Mouse (Mus musculus) left cerebral cortex, adult 8-10 months (tissue): ENCODE measurements at regions not wholly inside any gene's neighbourhood (a gene's known extent, or its start where the extent isn't known, plus 50 kb on each side); places are given as distances from the start of the nearest gene placed in this dataset.

Experiments used
- DNase-seq, 2 experiments: peaks; one replicate each; pipeline ENCODE4 v3.0.0; 2022; ENCODE audit warnings: low spot score in 2 of 2

DNA sequence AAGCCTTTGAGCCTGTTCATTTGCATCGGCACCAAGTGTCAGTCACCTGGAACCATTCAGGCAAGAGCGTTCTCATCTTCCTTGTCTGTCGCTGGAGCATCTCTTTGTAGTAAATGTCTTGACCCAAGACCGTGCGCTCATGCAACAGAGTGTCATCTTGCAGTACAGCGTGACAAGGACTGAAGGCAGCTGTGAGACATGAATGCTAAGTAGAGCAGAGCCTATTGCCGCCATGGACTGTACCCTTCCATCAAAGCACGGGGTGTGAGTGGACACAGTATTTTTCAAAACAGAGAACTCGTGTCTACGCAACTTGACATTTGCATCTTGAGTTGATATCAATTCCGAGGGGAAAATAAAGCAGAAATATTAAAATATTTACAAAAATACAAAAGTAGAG is 287.4 kb upstream of the Gpc5 start:
- no peak for DNase-seq

DNA sequence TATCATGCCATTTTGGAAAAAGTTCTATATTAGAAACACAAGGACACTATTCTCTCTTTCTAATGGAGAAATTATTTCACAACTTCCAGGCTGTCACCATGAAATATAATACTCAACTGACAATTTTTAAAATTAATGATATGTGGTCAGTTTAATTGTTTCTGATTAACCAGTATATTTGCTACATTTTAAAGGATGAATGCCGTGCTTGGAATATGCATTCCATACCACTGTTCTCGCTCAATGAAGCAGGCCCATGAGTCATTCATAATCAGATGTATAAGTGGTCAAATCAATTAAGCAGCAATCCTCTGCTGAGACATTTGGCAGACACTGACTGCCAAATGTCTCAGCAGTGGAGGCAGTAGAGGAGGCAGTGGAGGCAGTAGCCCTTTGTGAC is 283.4 kb upstream of the Gpc5 start:
- no peak for DNase-seq

DNA sequence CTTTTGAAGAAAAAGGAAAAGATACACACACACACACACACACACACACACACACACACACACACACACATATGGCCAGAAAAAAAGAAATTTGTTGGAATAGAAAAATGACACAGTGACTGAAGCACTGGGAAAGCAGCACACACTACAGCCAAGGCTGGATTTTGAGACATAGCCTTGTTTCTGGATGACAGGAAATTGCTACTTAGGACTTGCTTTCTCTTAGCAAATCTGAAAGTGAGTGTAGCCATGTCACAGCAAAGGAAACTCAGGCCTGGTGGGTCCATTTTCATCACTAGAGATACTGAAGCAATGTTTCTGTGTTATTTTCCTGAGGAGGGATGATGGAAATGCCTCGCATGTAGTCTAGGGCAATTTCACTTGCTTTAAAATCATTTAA is 271.3 kb upstream of the Gpc5 start:
- DNase-seq = no peak

DNA sequence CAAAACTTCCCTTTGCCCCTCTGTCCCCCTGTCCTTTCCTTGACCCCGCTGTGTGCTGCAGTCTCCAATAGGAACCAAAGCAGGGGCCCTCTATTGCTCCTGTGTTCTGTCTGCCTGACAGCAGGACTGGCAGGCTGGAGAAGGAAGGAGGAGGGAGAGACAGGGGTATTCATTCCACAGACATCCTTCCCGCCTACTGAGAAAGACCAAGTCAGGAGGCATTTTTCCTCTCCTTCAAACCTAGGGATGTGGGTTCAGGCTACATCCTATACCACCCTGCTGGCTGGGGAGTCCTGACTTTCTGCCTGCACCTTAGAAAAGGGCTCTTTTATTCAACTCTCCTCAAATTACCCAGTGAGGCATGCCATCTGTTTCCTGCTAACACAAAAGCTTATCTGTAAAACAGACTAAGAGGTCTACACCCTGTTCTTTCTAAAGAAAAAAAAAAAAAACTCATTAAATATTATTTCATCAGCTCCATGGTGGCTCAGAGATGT is 270.9 kb upstream of the Gpc5 start:
- no peak for DNase-seq

DNA sequence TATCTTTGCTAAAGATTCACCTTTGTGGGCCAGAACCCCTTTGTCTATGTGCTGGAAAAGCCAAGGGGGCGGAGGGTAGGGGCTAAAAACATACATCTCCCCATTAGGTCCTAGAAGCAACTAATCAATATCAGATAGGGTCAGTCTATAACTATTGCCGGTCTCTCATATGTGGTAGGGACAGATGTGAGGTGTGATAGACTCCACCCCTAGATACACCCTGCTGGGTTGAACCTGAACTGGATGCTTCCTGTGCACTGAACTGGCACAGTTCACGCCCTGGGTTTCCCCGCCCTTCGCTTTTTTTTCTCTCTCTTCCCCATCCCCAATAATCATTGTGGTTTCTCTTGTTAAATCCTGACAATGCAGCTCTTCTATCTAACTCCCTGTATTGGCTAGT is 270.3 kb upstream of the Gpc5 start:
- DNase-seq = no peak

DNA sequence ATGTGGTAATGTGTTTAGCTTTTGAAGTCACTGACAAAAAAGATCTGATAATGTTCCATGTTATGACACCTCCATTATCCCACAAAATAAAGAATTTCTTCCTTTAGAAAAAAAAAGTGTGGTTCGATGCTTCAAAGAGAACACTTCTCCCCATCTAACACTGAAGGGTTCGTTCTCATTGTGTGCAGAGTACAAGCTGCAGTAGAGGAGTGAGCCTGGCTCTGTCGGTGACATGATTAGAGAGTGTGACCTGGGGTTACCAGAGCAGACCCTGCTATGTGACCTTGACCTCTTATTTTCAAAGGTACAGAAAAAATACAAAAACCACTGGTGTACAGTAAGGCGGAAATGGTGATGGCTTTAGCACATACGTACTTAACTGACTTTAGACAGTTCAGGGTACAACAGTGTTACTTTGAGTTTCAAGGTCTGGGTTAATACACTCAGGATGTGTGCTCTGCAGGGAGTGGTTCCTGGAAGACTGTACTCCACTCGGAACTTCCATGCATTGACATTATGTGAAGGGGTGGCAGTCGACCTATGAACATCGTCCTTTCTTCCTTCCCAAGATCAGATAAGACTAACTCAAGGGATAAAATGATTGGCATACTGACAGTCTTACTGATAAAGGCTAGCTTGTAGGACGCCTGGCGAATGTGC is 265.2 kb upstream of the Gpc5 start:
- DNase-seq = no peak

DNA sequence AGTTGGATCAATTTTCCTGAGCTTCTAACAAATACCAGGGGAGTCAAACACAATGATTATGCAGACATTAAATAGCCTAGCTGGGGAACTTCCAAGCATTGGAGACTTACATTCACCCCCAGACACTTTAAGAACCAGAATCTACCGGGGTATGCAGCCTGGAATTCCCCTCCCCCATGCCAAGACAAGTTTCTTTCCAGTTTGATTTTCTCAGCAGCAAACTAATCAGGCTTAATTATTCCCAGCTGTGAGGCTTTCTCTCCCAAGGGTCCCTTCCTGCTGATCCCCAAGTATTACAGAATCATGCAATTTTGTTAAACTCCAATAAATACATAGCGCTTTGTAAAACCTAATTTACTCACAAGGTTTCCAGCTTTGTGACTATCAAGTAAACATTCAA is 262.7 kb upstream of the Gpc5 start:
- no peak for DNase-seq

DNA sequence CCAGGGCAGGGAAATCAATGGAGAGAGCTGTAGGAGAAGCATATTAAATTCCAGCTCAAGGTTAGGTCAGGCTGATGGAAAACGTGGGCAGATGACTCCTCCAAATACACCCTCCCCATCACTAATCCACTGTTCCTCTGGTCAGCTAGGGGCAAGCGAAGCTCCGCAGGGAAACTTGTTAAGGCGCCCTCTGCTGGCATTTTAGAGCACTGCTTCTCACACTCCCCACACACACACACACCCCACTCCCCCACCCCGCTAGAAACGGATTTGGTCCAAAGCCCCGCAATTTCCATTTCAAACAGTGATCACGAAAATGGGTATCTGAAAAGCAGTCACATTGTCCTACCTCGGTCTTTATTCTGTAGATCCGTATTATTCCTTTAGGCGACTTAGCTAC is 259.0 kb upstream of the Gpc5 start:
- no peak for DNase-seq

DNA sequence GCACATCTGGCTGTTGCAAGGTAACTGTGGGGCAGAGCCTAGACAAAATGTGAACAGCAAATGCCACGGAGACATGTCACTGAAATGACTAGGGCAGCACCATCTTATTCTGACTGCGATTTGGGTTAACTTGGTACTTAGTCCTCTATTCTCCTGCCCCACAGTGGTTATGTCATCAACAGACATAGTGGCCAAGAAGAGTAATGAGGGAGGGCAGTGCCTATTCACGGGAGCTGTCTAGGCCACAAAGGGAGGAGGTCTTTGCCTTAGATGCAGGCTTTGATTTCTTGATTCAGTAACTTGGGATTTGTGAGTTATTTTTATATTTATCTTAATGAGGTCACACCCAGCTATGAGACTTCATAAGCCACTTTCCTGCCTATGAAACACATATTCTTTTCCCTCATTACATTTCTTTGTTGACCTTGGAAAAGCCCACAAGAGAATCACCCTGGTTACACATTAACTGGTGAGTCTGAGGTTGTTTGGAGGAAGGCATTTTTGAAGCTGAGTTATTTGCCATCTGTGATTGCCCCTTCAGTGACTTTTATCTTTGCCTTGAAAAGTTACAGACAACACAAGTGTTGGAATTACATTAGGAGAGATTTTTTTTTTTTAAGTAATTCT is 255.2 kb upstream of the Gpc5 start:
- no peak for DNase-seq

DNA sequence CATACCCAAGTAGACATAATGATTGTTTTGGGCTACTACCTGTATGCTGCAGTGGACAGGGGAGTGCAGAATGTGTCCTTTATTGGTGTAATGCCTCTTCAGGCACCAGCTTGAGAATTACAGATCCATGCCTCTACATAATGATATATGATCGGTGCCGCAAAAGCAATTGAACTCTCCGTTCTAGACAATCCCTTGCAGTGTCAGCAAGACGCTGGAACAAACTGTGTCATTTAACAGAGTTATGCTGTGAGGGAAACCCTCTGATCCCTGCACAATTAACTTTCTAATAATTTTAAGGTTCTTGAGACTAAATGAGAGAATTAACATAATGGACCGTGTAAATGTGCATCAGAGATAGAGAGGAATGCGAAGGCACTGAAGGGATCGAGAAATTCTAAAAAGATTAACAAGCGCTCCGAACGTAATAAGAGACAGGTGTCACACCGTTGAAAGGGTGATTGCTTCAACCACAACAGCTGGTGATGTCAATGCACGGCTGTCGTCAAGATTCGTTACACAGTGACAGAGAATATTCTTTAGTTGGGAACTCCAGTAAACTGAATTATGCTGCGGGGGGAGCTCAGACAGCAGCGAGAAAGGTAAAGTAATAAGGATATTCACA is 254.3 kb upstream of the Gpc5 start:
- DNase-seq = no peak

DNA sequence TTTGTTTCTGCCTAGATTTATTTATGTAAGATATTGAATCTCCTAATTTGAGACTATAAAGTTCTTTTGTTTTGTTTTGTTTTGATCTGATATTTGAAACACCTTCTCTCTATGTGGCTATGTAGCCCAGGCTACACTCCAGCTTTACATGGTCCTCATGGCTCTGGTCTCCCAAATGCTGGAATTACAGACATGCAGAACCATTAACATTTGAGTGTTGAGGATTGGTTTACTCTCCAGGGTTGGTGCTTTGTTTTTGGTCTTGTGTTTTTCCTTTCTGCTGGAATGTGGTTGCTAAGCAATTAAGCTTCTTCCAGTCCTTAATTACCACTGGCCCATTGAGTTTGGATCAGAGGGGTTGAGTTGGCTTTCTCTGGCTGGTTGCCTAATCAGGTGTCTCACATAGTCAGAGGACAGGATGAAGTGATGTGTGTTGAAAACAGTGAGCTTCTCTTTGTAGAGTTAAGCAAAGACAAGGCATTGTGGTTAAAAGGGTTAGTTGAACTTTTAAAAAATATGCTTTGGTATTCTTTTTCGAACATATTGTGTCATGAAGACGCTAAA is 252.6 kb upstream of the Gpc5 start:
- DNase-seq = no peak

DNA sequence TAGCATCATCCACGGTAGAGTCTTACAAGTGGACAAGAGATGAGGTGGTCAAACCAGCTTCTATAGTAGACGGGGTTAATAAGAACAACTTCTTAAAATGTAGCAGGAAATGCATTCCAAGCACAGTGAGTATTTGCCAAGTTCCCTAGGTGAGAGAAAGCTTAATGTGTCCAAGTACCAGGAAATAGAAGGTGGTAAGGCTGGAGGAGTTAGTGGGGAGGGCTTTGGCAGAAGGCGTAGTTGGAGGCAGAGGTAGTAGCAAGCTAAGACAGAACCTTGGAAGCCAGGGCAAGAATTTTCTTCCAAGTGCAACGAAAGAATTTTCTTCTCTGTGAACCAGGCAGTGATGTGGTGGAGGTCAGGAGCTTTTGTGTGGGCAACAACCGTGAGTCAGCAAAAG is 251.2 kb upstream of the Gpc5 start:
- no peak for DNase-seq

DNA sequence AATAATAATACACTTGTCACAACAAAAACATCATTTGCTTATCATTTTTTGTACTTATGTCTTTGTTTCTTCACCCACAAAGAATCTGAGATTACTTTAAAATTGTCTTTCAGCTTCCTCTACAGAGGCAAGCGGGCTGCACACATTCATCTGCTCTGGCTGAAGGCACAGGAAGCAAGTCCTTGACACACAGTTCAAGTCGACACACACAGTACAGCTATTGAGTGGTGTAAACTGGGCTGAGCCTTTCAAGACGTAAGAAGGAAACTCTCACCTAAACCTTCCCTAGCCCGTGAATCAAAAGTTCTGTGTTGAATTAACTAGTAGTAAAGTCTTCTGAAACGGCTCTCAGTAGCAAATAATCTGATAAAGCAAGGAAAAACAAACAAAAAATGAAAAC is 250.5 kb upstream of the Gpc5 start:
- no peak for DNase-seq

DNA sequence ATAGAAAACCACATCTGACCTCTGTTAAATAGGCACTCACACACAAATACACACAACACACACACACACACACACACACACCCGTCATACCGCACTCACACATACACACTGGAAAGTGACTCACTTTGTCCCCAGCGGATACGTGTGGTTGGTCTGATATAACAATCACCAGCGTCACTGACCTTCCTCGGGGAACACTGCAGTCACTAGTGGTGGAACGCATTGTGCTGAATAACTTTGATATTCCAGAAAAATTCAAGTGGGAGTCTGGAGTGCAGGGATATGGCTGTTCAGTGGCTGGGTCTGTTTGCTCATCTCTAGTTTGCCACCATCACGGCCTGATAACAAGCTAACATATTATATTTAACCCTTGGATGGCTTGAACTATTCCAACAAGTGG is 249.7 kb upstream of the Gpc5 start:
- DNase-seq = no peak

DNA sequence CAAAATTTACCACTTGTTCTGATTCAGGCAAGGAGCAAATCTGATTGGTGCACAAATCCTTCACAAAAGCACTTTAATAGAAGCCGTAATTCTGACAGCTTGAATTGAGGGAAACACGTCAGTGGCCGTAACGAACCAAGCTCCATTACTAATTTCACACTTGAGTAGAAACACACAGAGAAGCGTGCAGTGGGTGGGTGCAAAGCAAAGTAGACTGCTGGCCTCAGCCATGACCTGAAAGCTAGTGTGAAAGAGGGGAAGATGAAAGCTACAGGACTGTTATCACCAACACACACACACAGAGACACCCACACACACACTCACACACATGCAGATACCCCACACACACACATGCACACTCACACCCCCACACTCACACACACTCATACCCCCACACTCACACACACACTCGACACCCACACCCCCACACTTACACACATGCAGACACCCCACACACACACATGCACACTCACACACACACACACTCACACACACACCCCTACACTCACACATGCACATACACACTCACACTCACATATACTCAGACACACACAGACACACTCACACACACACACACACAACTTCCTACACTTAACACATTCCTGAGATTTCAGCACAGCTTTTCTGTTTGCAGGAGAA is 248.8 kb upstream of the Gpc5 start:
- no peak for DNase-seq

DNA sequence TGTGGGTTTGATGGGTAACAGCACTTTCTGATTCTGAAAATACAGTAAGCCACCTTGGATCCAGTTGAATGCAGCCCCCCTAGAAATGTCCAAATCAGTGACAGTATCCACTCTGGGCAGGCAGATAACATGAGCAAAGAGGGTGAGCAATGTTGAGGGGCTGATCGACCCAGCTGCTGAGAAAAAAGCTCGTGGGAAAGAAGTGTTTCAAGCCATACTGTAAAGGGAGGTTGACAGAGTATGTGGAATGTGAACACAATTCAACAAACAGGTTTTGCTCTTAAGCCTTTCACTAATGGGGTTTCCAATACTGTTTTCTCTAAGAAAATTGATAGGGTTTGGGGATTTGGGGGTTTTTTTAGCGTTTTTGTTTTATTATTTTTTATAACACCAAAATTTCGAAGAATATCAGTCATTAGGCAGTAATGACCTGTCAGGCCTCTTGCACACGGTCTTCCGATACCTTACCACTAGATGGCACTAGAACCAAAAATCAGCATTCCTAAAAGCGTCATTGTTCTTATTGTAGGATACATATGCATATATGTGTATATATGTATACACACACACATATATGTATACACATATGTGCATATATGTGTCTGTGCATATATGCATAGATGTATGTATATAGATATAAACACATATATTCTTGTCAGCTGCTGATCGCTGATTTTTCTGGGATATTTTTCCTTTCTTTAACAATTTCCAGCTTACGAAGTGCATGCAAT is 237.5 kb upstream of the Gpc5 start:
- DNase-seq = no peak

DNA sequence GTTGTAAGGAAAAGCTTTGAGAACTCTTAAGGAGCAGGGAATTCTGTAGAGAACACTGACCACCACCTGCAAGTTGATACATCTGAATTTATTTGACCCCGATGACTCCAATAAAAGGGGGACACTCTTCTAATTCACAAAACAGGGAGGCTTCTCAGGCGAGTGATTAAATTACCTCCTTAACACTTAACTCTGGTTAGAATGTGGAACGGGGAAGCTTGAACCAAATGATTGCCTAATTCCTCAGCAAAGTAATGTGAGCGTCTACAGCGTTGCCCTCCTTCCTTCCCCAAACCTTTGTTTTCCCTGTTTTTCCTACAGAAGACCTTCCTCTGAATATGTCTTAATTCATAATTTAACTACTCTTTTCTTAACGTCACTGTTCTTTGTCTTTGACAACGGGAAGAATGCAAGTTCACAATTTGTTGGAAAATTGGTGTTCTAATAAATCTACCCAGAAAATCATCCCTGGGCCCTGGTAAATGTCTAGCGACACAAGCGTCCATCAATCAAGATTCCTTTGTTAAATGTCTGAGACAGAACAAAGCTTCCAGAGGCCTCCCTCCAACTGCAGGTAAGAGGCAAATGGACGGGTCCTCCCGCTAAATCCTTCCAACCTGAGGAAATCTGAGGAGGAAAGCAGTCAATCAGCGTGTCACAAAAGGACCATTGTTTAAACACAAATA is 236.8 kb upstream of the Gpc5 start:
- no peak for DNase-seq

DNA sequence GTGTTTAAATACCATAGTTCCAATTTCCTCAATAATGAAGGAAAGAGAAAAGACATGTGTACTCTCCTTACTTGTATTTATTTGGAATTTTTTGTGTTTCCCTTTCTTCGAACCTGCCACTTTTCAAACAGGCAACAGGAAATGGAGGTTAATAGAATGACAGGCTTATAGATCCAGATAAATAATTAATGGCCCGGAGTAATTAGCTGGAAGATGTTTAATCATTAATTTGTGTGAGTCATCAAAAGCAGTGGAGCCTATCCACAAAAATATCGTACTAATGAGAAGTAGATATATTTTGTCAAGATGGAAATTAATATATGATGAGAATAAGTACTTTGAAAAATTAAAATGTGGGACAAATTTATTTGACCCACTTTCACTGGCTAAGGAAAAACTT is 236.3 kb upstream of the Gpc5 start:
- DNase-seq = no peak

DNA sequence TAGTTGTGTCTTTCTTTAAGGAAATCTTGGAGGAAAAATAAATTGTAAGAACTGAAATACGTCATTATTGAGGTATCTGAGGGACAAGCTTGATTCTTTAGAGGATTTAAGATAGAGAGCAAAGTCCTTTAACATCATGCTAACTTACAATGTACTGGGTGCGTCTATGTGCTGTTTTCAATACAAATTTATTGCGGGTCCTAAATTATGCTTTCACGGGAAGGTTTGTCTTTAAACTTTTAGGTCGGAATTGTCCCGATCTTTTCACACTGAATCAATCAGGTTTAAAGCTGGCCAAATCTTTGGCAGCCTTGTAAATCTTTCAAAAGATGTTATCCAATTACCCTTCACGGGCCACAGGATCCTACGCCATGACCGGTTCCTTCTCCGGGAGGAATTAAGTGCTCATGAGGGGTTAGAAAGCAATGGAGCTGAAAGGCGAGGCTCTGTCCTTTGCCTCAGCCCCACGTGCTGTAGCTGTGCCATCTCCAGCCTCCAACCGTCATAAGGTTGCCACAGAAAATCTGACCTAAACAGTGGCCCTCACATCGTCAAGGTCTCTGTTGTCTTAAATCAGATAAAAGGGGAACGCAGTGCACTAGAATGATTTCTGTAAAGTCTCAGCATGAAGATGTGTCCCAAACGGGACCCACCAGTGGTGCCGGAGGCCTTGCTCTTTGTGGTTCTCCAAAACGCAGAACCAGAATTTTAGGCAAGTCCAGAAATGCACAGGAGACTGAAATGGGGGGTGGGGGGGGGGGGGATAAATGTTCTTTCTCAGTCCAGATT is 235.6 kb upstream of the Gpc5 start:
- no peak for DNase-seq

DNA sequence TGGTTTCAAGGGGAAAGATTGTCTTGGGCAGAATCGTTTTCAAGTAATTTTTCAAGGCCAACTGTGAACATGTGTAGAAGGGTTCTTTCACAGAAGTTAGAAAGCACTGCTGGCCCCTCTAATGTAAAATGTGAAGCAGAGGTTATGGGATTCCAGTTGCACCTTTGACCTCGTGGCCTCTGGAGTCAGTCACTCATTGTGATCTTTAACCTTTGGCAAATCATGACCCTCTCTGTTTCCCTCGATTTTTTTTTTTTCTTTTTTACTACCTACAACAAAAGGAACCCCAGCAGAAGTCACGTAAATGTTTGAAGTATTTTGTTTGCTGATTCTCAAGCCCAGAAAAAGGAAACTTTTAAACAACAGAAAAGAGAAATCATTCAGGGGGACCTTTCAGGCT is 234.8 kb upstream of the Gpc5 start:
- no peak for DNase-seq
